Mouse (Mus musculus) heart, postnatal 0 days (tissue): ENCODE measurements around the gene Fgfr2.

Source experiments
- CTCF ChIP-seq: IDR thresholded peaks from 2 replicates; pipeline ENCODE4 v1.5.1; 2016; ENCODE audit warnings: antibody characterized with exemption, control low read depth, low read depth
- EP300 ChIP-seq: IDR thresholded peaks from 2 replicates; pipeline ENCODE4 v1.6.1; 2016; ENCODE audit warnings: antibody characterized with exemption, low read depth

DNA sequence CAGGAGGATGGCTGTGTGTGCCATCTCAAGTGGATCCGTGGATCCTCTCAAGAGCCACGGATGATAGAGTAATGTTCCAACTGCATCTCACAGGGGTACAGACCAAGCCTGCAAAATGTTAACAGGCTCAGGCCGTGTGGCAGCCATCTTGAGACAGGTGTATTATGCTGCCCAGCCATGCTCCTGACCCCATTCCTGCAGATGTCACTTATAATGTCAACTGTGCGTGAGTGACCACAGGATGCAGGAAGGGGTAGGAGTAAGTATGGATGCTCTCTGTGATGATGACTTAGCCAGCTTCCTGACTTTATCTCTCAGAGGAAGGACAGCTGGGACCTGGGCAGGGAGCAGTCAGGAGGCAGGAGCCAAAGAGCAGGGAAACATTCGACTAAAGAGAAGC lies 2459.1 kb downstream of the Fgfr2 start:
- TF ChIP-seq CTCF (no peak), EP300 (no peak)
